Mouse (Mus musculus) heart, adult 2 months (tissue): ENCODE data around the gene Slc17a8.

Source experiments
- CTCF ChIP-seq: fragments of 200-600 bp; IDR thresholded peaks from 2 replicates; pipeline ENCODE4 v1.8.1; 2022; ENCODE audit warnings: antibody characterized with exemption, mild to moderate bottlenecking, moderate library complexity
- POLR2A ChIP-seq: fragments of 200-500 bp; IDR thresholded peaks from 2 replicates; pipeline ENCODE4 v1.6.1; 2011; ENCODE audit warnings: mild to moderate bottlenecking, low read depth, low read length, control low read depth; ENCODE audit not compliant: insufficient read depth

DNA sequence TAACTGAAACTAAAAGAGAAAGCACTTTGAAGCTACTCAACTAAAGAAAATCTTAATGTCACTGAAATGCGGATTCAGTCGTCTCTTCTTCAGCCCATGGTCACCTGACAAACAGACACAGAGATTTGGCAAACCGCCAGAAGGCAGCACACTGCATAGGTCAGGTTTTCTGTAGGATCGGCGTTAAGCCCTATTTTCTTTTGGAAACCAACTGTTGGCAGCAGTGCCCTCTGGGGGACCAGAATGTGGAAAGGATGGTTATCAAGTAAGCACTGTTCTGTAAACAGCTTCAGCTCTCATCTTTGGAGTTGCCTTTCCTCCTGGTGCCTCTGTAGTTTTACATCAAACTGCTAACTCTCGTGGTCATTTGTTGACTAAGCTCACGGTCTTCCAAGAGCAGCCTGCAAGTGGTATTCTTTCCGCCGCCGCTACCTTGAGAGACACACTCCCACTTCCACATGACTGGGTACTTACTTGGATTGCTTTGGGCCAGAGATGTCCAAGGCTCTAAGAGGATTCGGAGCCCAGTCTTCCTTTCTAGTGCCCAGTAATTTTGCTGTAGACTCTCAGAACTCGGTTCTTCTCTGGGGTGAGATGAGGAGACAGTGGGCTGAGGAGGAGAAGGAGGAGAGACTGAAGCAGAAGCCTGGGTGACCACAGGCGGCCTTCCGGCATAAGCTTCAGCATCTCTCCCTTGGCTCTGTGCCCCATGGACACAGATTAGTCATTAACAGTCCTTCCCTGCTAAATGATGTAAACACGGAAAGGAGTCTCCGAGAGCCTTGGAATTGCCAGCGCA, 87.9 kb downstream of the Slc17a8 start, which contains the start of gene Nr1h4:
- TF ChIP-seq CTCF (no peak), POLR2A (no peak)
